Mouse (Mus musculus): ENCODE results near the gene Ifitm1. TPM values are rescaled to one million over a fixed set of nuclear protein-coding genes. Genes with fewer than 3 reads are reported as not detected.
A peak's percentile ranks its signal among the peaks of the same experiment; 100 is the strongest.
"Not testable (repeated sequence)": the region's sequence is repeated elsewhere in the genome, so short reads cannot be mapped to it uniquely, and the experiment has no call there.

Gene Ifitm1
- polyA plus RNA-seq, 1 experiment from 2014 or later = 13.4 TPM

DNA sequence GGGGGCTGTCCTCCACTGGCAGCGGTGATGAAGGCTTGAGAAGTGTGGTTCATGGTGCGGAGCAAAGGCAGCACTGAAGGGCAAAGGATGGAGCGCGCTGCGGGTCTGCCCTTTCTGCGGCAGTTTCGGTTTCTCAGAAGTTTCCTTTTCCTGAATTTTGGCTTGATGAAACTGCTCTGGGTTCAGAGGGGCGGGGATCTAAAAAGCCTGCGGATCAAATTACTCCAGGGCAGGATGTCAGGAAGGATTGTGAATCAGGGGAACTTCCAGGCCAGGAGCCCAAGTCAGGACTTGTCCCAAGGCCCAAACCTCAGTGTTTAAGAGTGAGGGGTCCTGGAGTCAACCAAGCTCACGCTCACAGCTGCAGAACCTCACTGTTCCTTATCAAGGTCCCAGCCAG, 43.6 kb downstream of the Ifitm1 start, which contains the start of gene Ifitm3:
Gene Ifitm3, minus strand, starts transcription at position 178 of the 400 bp plus-strand sequence.
- Histone ChIP-seq H3K27me3 (replicated peaks; ENCODE audit: low read depth, poor library complexity, severe bottlenecking) (peaks cover 5% of the 10 kb centered on the region; the same call in 1 of the 2 replicates), H3K9me3 (no peaks in the 10 kb centered on the region), H3K36me3 (replicated peaks) (no peaks in the 10 kb centered on the region), H3K4me1 (peaks cover 35% of the 10 kb centered on the region), H3K27ac (replicated peaks) (peak within 1 kb of the TSS; percentile 76), H3K4me3 (peak within 1 kb of the TSS; percentile 47)
- peak; percentile 47 for DNase-seq (ENCODE audit: low spot score)
- 17% methylated on average over 10 of the region's 10 CpGs for WGBS

DNA sequence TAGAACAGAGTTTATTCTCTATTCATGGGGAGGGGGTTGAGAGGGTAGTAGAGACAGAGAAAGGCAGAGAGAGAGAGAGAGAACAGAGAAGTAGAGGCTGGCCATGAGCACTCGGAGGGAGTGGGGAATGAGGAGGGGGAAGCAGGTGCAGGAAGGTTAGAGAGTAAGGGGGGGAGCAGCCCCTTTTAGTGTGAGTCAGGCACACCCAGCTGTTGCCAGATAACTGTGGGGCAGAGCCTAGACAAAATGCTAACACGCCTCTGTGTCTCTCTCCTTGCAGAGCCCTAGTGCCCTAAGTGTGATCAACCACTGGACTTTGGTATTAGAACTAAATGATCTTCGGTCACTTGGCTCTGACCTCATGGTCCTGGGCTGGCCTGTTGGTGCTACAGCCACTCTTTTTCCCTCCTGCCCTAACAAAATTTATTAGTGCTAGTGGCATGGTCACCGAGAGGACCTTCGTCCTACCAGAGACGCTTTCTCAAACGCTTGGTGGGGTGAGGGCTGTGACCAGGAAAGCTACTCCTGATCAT, 44.3 kb downstream of the Ifitm1 start:
- Histone ChIP-seq H3K4me1 (peaks cover 35% of the 10 kb centered on the region), H3K27ac (replicated peaks) (peak overlapping the region; percentile 76), H3K9me3 (no peaks in the 10 kb centered on the region), H3K4me3 (peak overlapping the region; percentile 47; the same call in 1 of the 2 replicates), H3K36me3 (replicated peaks) (no peaks in the 10 kb centered on the region), H3K27me3 (replicated peaks; ENCODE audit: low read depth, poor library complexity, severe bottlenecking) (peaks cover 5% of the 10 kb centered on the region; the same call in 1 of the 2 replicates)
- WGBS = 88% methylated on average over 7 of the region's 7 CpGs
- no peak for DNase-seq (ENCODE audit: low spot score)

DNA sequence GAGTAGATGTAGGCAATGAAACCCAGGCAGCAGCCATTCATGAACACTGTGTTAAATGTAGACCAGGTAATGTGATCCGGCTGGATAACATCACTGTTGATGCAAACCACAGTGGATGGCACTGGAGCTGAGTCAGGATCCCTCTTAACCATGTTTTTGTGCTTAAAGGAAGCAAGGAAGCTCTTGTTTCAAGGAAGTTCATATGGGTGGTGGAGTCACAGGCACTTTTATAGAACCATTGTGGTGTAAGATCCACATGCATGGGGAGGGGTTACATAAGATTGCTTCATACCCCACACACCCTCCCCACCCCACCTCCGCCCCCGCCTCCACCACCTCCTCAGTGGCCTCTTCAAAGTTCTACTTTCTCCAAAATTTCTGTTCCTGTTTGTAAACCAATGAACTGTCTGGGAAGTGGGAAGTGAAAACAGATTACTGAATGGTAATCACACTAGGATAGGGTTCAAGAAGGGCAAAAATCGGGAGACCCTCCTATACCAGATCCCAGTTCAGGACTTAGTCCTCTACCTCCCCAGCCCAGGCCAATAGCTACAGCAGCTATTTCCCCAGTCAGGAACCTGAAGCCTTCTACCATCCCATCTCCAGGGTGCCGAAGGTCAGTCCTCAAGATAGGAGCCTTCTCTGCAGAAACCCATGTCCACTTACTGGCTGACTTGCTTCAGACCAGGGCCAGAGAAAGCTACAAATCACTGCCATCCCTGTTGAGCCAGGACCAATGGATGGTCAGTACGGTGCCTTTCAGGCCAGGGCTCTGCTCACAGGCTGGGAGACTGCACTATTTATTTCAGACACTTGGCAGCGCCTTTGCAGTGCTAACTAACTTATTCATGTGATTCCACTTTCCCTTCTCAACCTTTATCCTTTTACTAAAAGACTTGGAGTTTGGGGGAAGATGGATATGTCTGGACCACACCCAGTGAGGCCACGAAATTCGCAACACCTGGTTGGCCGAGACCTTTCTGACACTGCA, 50.0 kb downstream of the Ifitm1 start:
- no peaks in the 10 kb centered on the region for H3K4me1 ChIP-seq
- no peaks in the 10 kb centered on the region for H3K27me3 ChIP-seq (replicated peaks; ENCODE audit: low read depth, poor library complexity, severe bottlenecking)
- 84% methylated on average over 10 of the region's 10 CpGs for WGBS
- no peaks in the 10 kb centered on the region for H3K36me3 ChIP-seq (replicated peaks)
- no peak overlapping the region for H3K4me3 ChIP-seq
- H3K27ac ChIP-seq (replicated peaks) = no peak overlapping the region
- DNase-seq (ENCODE audit: low spot score) = no peak
- H3K9me3 ChIP-seq = no peaks in the 10 kb centered on the region

DNA sequence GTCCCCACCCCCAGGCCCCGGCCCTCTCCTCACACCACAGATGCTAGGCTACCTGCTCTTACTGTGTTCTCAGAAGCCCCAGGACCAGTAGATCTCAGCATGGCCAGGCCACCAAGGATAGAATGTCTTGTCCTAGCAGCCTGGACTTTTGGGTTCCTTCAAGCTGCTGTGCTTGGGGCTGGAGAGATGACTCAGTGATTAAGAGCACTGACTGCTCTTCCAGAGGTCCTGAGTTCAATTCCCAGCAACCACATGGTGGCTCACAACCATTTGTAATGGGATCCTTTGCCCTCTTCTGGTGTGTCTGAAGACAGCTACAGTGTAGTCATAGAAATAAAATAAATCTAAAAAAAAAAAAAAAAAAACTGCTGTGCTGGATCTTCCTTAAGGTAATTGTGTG, 50.8 kb downstream of the Ifitm1 start, which contains the start of gene Ifitm6:
Gene Ifitm6, minus strand, starts transcription at position 101 of the 400 bp plus-strand sequence.
- not testable (repeated sequence) for DNase-seq (ENCODE audit: low spot score); H3K4me3 ChIP-seq; H3K4me1 ChIP-seq; H3K9me3 ChIP-seq; H3K36me3 ChIP-seq (replicated peaks); H3K27me3 ChIP-seq (replicated peaks; ENCODE audit: low read depth, poor library complexity, severe bottlenecking); H3K27ac ChIP-seq (replicated peaks)
- WGBS = 82% methylated on average over 1 of the region's 1 CpGs

DNA sequence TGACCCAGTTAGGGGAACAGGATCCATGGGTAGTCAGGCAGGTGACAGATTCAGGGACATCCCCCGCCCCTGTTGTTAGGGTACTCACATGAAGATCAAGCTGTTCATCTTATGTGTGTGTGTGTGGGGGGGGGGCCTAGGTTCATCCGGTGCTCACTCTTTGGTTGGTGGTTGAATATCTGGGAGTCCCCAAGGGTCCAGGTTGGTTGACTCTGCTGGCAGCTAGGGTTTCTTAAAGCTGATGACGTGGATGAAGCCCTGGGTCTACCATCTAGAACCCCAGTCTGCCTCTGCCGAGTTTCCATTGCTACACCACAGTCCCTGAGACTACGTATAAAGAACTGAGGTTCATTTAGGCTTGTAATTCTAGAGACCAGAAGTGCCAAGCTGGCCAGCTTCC, 52.0 kb downstream of the Ifitm1 start:
- Histone ChIP-seq H3K4me1 (no peaks in the 10 kb centered on the region), H3K9me3 (no peaks in the 10 kb centered on the region)
- 90% methylated on average over 5 of the region's 5 CpGs for WGBS

More for the DNA sequence above, 52.0 kb downstream of the Ifitm1 start:
- Histone ChIP-seq H3K4me3 (no peak overlapping the region), H3K27me3 (replicated peaks; ENCODE audit: low read depth, poor library complexity, severe bottlenecking) (no peaks in the 10 kb centered on the region), H3K36me3 (replicated peaks) (no peaks in the 10 kb centered on the region), H3K27ac (replicated peaks) (no peak overlapping the region)
- DNase-seq (ENCODE audit: low spot score) = no peak

Other genes with a start within 250 kb of the Ifitm1 start
- not detected in 2 replicates for gene Cyp2e1, start 203.5 kb upstream of the Ifitm1 start, polyA plus RNA-seq (2016; fragmentation: Nextera tagmentation; extraction: Ambion mirVana)
- gene Syce1, start 179.4 kb upstream of the Ifitm1 start, polyA plus RNA-seq (2016; fragmentation: Nextera tagmentation; extraction: Ambion mirVana) = 0.10 and 0.14 TPM in 2 replicates
- gene Zfp941, start 145.0 kb upstream of the Ifitm1 start, polyA plus RNA-seq (2016; fragmentation: Nextera tagmentation; extraction: Ambion mirVana) = 2.9 and 3.6 TPM in 2 replicates
- 1.8 and 1.9 TPM in 2 replicates for gene Urah, start 132.2 kb upstream of the Ifitm1 start, polyA plus RNA-seq (2016; fragmentation: Nextera tagmentation; extraction: Ambion mirVana)
- gene Scgb1c1, start 121.7 kb upstream of the Ifitm1 start, polyA plus RNA-seq (2016; fragmentation: Nextera tagmentation; extraction: Ambion mirVana) = not detected in 2 replicates
- gene Odf3, start 119.4 kb upstream of the Ifitm1 start, polyA plus RNA-seq (2016; fragmentation: Nextera tagmentation; extraction: Ambion mirVana) = not detected in 2 replicates
- 0.22 TPM in 1 of 2 replicates, not detected in the other for gene Gm45785, start 110.9 kb upstream of the Ifitm1 start, polyA plus RNA-seq (2016; fragmentation: Nextera tagmentation; extraction: Ambion mirVana)
- gene Ric8a, start 110.3 kb upstream of the Ifitm1 start, polyA plus RNA-seq (2016; fragmentation: Nextera tagmentation; extraction: Ambion mirVana) = 57.7 and 59.1 TPM in 2 replicates
- 22.4 and 23.0 TPM in 2 replicates for gene Bet1l, start 109.6 kb upstream of the Ifitm1 start, polyA plus RNA-seq (2016; fragmentation: Nextera tagmentation; extraction: Ambion mirVana)
- 332 TPM in 2 replicates for gene Psmd13, start 85.3 kb upstream of the Ifitm1 start, polyA plus RNA-seq (2016; fragmentation: Nextera tagmentation; extraction: Ambion mirVana)
- gene Sirt3, start 84.9 kb upstream of the Ifitm1 start, polyA plus RNA-seq (2016; fragmentation: Nextera tagmentation; extraction: Ambion mirVana) = 22.6 and 24.5 TPM in 2 replicates
- gene Cox8b, start 66.8 kb upstream of the Ifitm1 start, polyA plus RNA-seq (2016; fragmentation: Nextera tagmentation; extraction: Ambion mirVana) = not detected in 2 replicates
- 0.19 TPM in 1 of 2 replicates, not detected in the other for gene Nlrp6, start 46.3 kb upstream of the Ifitm1 start, polyA plus RNA-seq (2016; fragmentation: Nextera tagmentation; extraction: Ambion mirVana)
- 13.5 and 14.3 TPM in 2 replicates for gene Pgghg, start 25.8 kb upstream of the Ifitm1 start, polyA plus RNA-seq (2016; fragmentation: Nextera tagmentation; extraction: Ambion mirVana)
- 2.9 and 3.8 TPM in 2 replicates for gene Ifitm5, start 16.9 kb upstream of the Ifitm1 start, polyA plus RNA-seq (2016; fragmentation: Nextera tagmentation; extraction: Ambion mirVana)
- 0.52 TPM in 1 of 2 replicates, not detected in the other for gene Gm45717, start 11.3 kb upstream of the Ifitm1 start, polyA plus RNA-seq (2016; fragmentation: Nextera tagmentation; extraction: Ambion mirVana)
- 602 and 668 TPM in 2 replicates for gene Ifitm2, start 11.2 kb upstream of the Ifitm1 start, polyA plus RNA-seq (2016; fragmentation: Nextera tagmentation; extraction: Ambion mirVana)
- 42.6 and 44.7 TPM in 2 replicates for gene Ifitm3, start 43.5 kb downstream of the Ifitm1 start, polyA plus RNA-seq (2016; fragmentation: Nextera tagmentation; extraction: Ambion mirVana)
- not detected in 2 replicates for gene Ifitm6, start 50.7 kb downstream of the Ifitm1 start, polyA plus RNA-seq (2016; fragmentation: Nextera tagmentation; extraction: Ambion mirVana)
- gene Gm17387, start 61.9 kb downstream of the Ifitm1 start, polyA plus RNA-seq (2016; fragmentation: Nextera tagmentation; extraction: Ambion mirVana) = not detected in 2 replicates
- gene B4galnt4, start 93.9 kb downstream of the Ifitm1 start, polyA plus RNA-seq (2016; fragmentation: Nextera tagmentation; extraction: Ambion mirVana) = 26.5 and 27.7 TPM in 2 replicates
- gene Pkp3, start 111.0 kb downstream of the Ifitm1 start, polyA plus RNA-seq (2016; fragmentation: Nextera tagmentation; extraction: Ambion mirVana) = 9.4 and 9.6 TPM in 2 replicates
- gene Sigirr, start 133.4 kb downstream of the Ifitm1 start, polyA plus RNA-seq (2016; fragmentation: Nextera tagmentation; extraction: Ambion mirVana) = 2.2 and 2.3 TPM in 2 replicates
- gene Ano9, start 150.6 kb downstream of the Ifitm1 start, polyA plus RNA-seq (2016; fragmentation: Nextera tagmentation; extraction: Ambion mirVana) = 1.8 and 2.5 TPM in 2 replicates
- 77.8 and 83.8 TPM in 2 replicates for gene Ptdss2, start 155.2 kb downstream of the Ifitm1 start, polyA plus RNA-seq (2016; fragmentation: Nextera tagmentation; extraction: Ambion mirVana)
- 77.9 and 79.7 TPM in 2 replicates for gene Rnh1, start 205.6 kb downstream of the Ifitm1 start, polyA plus RNA-seq (2016; fragmentation: Nextera tagmentation; extraction: Ambion mirVana)
- 94.3 and 94.9 TPM in 2 replicates for gene Hras, start 226.8 kb downstream of the Ifitm1 start, polyA plus RNA-seq (2016; fragmentation: Nextera tagmentation; extraction: Ambion mirVana)
- 15.1 and 18.1 TPM in 2 replicates for gene Lrrc56, start 226.9 kb downstream of the Ifitm1 start, polyA plus RNA-seq (2016; fragmentation: Nextera tagmentation; extraction: Ambion mirVana)
- 4.9 and 5.3 TPM in 2 replicates for gene Lmntd2, start 246.9 kb downstream of the Ifitm1 start, polyA plus RNA-seq (2016; fragmentation: Nextera tagmentation; extraction: Ambion mirVana)
- 54.5 and 56.0 TPM in 2 replicates for gene Rassf7, start 248.6 kb downstream of the Ifitm1 start, polyA plus RNA-seq (2016; fragmentation: Nextera tagmentation; extraction: Ambion mirVana)